Mouse (Mus musculus): ENCODE measurements around the gene Gtf3c5.

Gene Gtf3c5

GRCm38 (mm10) chr2:28607341-28608165 lies 24.0 kb upstream of the Gtf3c5 start:
- in situ Hi-C loops (cut with MboI, MseI) = no loop called here

- in situ Hi-C loops (cut with MboI, MseI) = no loop called here
Measured at GRCm38 (mm10) chr2:28606601-28607340, 23.2 kb upstream of the Gtf3c5 start.

GRCm38 (mm10) chr2:28605789-28606541 lies 22.4 kb upstream of the Gtf3c5 start:
- in situ Hi-C loops (cut with MboI, MseI) = no loop called here

GRCm38 (mm10) chr2:28603542-28603941 lies 20.0 kb upstream of the Gtf3c5 start:
- in situ Hi-C loops (cut with MboI, MseI) = no loop called here

- in situ Hi-C loops (cut with MboI, MseI) = no loop called here
Measured at GRCm38 (mm10) chr2:28601720-28602590, 18.4 kb upstream of the Gtf3c5 start.

- in situ Hi-C loops (cut with MboI, MseI) = loop anchor here (10.0 kb wide), 1 partner anchor 445 kb away; no protein-coding TSS in a partner anchor
Measured at GRCm38 (mm10) chr2:28599569-28599900, 16.0 kb upstream of the Gtf3c5 start.

GRCm38 (mm10) chr2:28598692-28599568 lies 15.4 kb upstream of the Gtf3c5 start:
- in situ Hi-C loops (cut with MboI, MseI) = loop anchor here (10.0 kb wide), 1 partner anchor 446 kb away; no protein-coding TSS in a partner anchor

GRCm38 (mm10) chr2:28597733-28598547 lies 14.4 kb upstream of the Gtf3c5 start:
- in situ Hi-C loops (cut with MboI, MseI) = loop anchor here (10.0 kb wide), 1 partner anchor 447 kb away; no protein-coding TSS in a partner anchor

GRCm38 (mm10) chr2:28596998-28597397 lies 13.4 kb upstream of the Gtf3c5 start:
- in situ Hi-C loops (cut with MboI, MseI) = loop anchor here (10.0 kb wide), 1 partner anchor 448 kb away; no protein-coding TSS in a partner anchor

- in situ Hi-C loops (cut with MboI, MseI) = loop anchor here (10.0 kb wide), 1 partner anchor 449 kb away; no protein-coding TSS in a partner anchor
Measured at GRCm38 (mm10) chr2:28596021-28596420, 12.5 kb upstream of the Gtf3c5 start.

- in situ Hi-C loops (cut with MboI, MseI) = loop anchor here (10.0 kb wide), 1 partner anchor 452 kb away; no protein-coding TSS in a partner anchor
Measured at GRCm38 (mm10) chr2:28592809-28593208, 9.3 kb upstream of the Gtf3c5 start.

- in situ Hi-C loops (cut with MboI, MseI) = loop anchor here (10.0 kb wide), 1 partner anchor 453 kb away; no protein-coding TSS in a partner anchor
Measured at GRCm38 (mm10) chr2:28591479-28591878, 7.9 kb upstream of the Gtf3c5 start.

- in situ Hi-C loops (cut with MboI, MseI) = no loop called here
Measured at GRCm38 (mm10) chr2:28588574-28588973, 5.0 kb upstream of the Gtf3c5 start.

- in situ Hi-C loops (cut with MboI, MseI) = no loop called here
Measured at GRCm38 (mm10) chr2:28585730-28586129, 2.2 kb upstream of the Gtf3c5 start.

- in situ Hi-C loops (cut with MboI, MseI) = no loop called here
Measured at GRCm38 (mm10) chr2:28585043-28585571, 1.6 kb upstream of the Gtf3c5 start.

- in situ Hi-C loops (cut with MboI, MseI) = no loop called here
Measured at GRCm38 (mm10) chr2:28582647-28583353, 751 bp downstream of the Gtf3c5 start.

GRCm38 (mm10) chr2:28578003-28578402 lies 5.5 kb downstream of the Gtf3c5 start:
- in situ Hi-C loops (cut with MboI, MseI) = no loop called here

- in situ Hi-C loops (cut with MboI, MseI) = no loop called here
Measured at GRCm38 (mm10) chr2:28576815-28577214, 6.7 kb downstream of the Gtf3c5 start.
